Mouse (Mus musculus) lung, postnatal 10 days (tissue): ENCODE measurements around the gene Terf2ip.

Experiments used
- DNase-seq: peaks from one replicate; pipeline ENCODE4 v3.0.0; 2021

The Terf2ip gene

DNA sequence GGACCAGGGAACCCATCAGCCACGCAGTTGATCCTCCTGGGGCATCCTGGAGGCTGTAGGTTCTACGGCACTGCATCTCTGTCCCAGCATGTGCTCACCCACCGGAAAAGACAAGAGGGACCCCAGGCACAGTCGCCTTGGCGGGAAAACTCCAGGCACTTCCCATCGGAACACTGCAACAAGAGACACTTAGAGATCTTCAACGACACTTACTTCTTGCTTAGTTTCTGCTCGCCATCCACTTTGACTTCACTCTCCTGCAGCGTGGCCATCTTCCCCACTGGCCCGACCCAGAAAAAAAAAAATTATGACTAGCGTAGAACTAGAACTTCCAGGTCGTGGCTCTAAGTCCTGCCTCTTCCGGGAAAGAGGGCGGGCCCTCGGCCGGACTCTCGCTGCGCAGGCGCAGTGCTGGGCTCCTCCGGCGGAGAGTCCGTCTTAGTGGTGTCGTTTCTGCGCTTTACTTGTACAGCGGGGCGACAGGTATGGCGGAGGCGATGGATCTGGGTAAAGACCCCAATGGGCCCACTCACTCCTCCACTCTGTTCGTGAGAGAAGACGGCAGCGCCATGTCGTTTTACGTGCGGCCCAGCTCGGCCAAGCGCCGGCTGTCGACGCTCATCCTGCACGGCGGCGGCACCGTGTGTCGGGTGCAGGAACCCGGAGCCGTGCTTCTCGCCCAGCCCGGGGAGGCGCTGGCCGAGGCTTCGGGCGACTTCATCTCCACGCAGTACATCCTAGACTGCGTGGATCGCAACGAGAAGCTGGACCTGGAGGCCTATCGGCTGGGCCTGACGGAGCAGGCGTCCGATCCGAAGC lies at the start of gene Terf2ip, which contains the start of gene Kars:
Gene Terf2ip (plus strand): TSS at position 402 of the 819 bp plus-strand sequence.
Gene Kars (minus strand): TSS at position 327 of the 819 bp plus-strand sequence.
- peak; percentile 97 for DNase-seq

DNA sequence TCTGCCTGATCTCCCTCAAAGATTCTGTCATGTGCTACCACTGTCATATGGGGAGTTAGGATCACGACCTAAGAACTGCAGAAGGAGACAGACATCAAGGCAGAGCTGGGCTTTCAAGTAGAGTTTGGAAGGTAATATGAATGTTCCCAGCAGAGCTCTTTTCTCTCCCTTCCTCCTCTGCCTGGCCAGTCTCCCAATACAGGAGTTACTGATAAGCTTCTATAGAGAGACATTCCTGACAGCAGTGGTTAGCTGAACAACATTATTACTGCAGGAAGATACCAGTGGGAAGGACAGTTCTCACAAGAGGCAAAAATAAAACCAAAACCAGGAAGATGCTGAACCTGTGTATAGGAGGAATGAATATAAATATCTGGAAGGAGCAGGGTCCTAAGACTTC lies 48.6 kb upstream of the Terf2ip start:
- DNase-seq: no peak

DNA sequence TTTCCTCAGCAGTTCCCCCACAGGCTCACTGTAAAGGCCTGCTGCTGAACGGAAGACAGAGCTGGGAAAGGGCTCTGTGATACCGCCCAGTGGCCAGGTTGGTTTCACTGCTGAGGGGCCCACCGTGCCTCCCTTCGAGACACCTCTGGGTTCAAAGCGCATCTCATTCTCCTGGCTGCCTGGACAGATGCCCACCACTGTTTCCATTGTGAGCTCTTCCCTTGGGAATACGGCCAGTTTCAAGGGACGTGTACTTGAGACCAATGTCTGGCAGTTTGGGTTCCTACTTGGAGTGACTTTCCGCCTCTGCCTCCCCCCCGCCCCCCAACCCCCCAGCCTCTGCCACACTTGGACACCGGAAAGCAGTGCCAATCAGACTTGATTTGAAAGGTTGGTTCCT lies 48.1 kb upstream of the Terf2ip start:
- DNase-seq: no peak

DNA sequence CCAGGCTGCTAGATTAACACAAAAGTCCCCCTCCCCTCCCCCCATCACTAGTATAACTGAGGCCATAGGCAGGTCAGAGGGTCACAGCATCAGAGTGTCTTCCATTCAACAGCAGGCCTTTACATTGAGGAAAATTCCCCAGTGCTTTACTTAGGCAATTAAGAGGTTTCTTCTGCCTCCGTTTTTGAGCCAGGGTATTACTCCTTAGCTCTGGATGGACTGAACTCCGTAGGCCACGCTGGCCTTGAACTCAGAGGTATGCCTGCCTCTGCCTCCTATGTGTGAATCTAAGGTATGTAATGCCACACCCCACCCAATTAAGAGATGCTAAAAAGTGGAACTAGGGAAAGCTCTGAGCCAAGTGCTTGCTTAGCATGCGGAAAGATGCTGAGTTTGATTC lies 47.7 kb upstream of the Terf2ip start:
- DNase-seq: no peak

DNA sequence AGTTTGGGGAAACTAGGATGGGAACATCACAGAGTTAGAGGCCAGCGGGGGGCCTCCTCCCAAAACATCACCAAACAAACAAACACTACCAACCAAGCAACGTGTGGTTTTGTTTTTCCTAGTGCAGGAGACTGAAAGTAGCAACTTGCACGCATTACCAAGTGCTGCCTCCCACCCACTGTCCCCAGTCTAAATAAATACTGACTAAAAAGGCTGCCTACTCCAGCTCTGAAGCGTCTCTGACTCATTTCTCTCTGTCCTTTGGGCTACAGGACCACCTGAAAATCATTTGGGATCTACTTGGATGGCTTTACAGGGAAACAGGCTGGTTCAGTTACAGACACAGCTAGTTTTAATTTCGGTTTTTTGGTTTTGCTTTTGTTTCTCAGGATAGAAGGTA lies 46.8 kb upstream of the Terf2ip start:
- no peak for DNase-seq

DNA sequence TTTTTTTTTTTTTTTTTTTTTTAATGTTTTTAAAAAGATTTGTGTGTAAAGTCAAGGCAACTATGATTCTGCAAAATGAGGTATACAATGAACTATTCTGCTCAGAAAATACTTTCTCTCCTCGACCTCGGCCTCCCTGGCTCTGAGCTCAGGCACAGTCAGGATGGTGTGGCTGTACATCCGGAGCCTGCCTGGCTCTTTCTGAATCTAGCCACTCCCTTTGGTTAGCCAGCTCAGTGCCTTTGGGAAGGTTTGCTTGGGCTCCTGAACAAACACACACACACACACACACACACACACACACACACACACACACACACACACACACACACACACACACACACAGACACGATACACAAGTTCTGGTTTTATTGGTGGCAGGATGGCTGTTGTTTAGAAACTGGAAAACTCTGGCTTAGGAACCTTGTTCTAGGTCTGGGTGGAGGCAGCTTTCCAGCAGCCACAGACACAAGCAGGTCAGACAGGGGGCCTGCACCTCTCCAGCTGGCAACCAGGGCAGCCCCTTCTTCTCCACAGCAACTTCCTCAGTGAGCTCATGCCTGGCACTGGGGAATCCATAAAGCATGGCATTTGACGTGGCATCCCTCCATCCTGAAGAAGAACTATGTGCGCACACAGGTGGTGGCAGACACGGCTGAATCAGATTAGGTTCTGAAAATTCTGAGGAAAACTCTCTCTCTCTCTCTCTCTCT lies 46.2 kb upstream of the Terf2ip start:
- DNase-seq: peak; percentile 19

DNA sequence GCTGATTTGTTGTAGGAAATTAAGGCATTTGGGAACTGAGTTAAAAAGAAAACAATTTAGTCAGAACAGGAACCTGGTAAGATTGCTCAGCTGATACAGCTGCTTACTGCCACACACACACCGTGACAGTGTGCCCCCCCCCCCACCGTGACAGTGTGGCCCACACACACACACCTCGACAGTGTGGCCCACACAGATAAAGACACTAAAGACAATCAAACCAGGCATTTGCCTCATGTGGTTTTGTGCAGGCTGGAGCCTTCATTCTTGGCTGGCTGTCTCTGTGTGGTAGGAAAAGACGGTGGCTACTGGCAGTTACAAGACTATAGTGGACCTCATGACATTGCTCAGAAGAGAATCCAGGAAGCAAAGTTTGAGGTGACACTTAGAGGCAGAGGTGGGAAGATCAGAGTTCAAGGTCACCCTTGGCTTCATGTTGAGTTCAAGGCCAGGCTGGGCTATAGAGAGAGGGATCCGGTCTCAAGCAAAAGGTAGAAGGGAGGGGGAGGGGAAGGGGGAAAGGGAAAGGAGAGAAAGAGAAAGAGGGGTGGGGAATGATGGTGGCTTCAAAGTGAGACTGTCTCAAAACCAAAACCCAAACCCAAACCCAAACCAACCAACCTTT lies 43.8 kb upstream of the Terf2ip start:
- no peak for DNase-seq

DNA sequence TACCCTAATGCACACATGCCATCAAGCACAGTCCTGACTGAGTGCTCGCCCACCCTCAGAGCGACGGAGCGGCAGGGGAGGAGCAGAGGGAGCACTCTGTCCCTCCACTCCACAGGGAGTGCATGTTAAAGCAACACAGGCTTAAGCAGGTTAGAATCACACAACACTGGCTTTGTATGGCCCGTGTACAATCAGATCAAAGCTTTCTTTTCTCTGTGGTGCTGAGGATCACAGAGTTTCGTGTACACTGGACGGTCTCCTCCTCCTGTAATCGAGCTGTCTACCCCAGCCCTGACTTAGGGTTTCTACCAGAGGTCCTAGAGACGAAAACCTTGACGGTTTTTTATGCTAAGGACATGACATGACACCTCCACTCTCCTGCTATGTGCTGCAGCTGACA lies 42.7 kb upstream of the Terf2ip start:
- no peak for DNase-seq

DNA sequence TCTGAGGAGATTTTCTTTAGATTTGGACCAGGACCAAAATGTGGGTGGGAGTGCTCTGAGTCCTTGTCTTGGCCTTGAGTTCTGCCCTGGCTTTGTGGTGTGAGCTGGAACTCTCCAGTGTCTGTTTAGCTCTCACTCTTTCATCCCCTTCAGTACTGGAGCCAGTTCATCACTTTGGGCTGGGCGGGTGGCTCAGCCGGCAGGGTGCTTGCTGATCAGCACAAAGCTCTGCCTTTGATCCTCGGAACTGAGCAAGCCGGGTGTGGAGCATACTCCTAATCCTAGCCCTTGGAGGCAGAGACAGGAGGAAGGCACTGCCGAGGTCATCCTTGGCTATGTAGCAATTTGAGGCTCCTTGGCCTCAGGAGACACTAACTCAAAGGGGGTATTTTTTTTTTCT lies 42.2 kb upstream of the Terf2ip start:
- DNase-seq: no peak

DNA sequence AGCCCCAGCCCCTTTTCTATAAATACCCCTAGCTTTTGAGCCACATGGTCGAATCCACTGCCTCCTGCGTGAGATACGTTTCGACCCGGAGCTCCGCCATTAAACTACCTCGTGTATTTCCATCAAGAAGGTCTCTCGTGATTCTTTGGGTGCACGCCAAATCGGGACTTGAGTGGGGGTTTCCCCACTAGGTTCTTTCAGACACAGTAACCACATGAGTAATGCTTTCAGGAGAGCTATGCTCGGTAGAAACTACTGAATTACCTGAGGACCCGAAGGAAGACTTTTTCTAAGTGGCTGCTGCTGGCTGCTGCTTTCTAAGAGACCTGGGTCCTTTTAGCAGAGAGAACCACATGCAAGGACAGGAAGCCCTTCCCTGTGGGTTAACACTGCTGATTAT lies 37.1 kb upstream of the Terf2ip start:
- DNase-seq: no peak

DNA sequence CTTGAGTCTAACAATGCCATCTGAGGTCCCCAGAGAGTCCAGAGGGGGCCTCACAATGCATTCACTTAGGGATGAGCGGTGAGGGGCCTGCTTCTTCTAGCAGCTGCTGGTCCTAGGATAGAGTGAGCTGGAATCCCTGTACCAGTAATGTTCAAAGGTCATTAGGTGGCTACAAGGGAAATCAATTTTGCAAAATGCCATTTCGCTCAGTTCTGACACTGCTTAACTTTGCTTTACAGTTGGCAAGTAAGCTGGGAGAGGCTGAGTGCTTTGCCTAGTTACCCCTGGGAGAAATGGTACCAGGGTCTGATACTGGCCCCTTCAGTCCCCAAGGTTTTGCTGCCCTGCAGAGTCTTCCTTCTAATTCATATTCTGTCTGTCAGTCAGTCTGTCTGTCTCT lies 35.5 kb upstream of the Terf2ip start:
- no peak for DNase-seq

DNA sequence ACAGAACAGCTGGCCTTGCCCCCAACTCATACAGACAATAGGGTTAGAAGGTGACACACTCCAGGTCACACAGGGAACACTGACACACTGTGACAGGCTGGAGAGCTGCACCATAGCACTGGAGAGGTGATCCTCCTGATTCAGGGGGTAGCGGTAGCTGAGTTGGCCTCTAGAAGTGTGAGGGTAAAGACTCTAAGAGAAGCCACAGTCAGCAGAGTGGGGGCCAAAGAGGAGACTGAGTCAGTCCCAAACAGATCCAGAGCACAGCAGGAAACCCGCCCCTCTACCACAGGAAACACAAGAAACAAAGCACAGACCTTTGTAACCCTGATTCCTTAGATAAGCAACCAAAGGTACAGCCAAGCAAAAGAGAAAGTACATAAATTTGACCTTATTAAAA lies 34.9 kb upstream of the Terf2ip start:
- DNase-seq: no peak

DNA sequence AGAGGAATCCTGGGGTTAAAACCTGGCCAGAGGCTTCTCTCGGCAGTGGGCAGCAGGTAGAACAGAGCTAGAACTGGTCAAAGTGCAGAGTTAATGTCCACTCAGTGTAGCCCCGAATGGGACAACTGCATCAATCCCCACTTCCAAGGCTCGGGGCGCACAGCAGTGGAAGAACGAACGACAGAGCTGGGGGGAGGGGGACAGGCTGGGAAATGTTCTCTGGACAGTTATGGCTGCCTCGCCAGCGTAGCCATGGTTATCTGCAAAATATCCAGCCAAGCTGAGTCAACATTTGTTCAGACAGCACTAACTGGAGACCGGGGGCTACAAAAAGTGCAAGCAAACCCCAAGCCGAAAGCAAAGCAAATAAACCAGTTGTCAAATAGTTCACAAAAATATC lies 33.1 kb upstream of the Terf2ip start:
- DNase-seq: no peak

DNA sequence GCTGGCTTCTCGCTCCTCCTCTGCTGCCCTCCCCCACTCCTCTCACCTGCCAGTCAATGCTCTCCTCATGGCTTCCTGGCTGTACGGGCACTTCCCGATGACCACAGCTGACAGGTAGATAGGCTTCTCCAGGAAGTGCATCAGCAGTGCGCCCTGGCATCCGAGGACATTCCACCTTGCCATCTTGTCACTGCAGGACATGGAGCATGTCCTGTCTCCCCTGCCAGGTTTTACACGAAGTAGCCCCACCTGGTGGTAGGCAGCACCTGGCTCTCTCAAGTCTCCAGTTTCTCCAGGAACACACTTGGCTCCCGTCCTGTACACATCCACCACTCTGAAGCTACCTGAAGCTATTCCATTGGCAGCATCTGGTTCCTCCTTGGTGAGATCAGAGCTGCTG lies 29.1 kb upstream of the Terf2ip start:
- peak; percentile 21 for DNase-seq

DNA sequence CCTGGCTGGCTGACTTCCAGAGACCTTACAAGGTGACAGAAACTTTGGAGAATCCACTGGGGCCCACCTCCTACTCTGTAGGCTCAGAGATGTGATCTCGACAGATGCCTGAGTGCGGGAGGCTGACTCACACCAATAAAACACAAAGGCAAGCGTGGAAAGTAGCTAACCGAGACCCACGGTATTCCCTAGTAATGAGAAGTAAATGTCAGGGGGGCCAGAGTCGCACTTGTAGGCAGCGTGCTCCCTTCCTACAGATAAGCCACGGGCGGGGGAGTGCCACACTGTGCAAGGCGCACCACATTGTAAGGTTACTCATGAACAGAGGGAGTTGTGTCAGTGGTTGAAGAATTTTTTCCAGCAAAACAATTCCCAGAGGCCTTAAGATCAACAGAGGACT lies 26.7 kb upstream of the Terf2ip start:
- DNase-seq: no peak

DNA sequence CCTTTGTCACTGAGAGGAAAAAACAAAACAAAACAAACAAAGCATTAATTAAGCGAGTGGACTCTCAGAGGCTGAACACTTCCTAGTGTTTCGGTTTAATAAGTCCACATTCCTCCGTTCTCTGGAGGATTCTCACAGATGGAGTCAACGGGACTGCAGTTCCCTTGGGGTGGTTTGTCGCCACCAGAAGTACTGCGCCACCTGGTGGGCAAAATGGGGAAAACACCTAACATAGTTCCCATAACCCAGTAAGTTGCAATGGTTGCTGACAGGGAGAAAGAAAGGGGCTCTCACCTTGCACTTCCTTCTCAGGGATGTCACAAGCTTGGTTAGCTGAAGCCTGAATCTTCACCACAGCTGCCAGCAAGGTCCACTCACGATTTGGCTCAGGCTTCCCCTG lies 21.3 kb upstream of the Terf2ip start:
- DNase-seq: peak; percentile 85

DNA sequence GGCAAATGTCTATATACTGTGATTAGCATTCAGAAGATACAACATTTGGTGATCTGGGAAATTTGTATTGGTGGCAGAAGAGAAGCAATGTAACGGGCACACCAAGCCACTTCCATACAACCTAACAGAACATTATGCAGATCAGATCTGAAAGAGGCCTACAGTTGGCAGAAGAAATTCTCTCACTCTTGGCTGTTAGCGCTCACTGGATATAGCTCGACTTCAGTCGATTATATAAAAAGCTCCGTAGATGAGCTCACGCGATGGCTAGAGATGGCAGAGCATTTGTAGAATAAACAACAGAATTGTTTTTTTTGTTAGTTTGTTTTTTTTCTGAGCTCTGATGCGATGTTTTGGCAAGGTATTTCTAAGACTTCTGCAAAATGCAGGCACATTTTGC lies 19.9 kb upstream of the Terf2ip start:
- no peak for DNase-seq

DNA sequence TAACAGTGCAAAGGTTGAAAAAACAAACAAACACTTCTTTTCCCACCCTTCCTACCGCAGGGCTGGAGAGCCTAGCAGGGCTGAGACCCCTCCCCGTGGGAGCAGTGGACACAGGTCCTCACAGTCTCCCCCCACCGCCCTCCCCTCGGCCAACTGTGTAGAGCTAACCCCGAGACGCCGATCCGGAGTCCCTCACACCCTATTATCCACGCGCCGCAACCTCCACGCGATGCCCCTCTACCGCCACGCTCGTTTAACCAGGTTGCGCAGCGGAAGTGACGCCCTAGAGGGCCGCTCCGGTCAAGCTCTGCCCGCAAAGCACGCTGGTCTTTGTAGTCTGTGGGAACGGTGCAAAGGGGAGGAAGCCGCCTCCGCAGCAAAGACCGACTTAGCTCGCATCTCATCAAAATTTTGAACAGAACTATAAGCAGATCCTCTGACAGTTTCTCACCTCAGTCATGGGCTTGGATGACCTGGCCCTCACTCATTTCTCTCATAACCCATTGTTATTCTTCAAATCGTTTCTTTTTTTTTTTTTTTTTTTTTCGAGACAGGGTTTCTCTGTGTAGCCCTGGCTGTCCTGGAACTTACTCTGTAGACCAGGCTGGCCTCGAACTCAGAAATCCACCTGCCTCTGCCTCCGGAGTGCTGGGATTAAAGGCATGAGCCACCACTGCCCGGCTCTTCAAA lies 19.0 kb upstream of the Terf2ip start, which contains the start of gene Adat1:
Gene Adat1 (minus strand): TSS at position 290 of the 690 bp plus-strand sequence.
- peak; percentile 92 for DNase-seq

DNA sequence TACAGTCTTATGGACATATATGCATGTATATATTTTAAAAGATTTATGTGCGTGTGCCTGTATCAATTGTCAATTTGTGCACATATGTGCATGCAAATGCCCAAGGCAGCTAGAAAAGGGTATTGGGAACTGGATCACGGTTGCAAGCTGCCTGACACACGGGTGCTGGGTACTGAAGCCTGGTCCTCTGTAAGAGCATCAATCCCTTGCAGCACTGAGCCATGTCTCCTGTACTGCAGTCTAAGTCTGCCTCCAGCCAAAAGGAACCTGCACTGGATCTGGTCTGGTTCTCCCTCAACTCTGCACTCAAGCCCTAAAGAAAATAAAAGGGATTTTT lies 18.5 kb upstream of the Terf2ip start:
- DNase-seq: no peak

DNA sequence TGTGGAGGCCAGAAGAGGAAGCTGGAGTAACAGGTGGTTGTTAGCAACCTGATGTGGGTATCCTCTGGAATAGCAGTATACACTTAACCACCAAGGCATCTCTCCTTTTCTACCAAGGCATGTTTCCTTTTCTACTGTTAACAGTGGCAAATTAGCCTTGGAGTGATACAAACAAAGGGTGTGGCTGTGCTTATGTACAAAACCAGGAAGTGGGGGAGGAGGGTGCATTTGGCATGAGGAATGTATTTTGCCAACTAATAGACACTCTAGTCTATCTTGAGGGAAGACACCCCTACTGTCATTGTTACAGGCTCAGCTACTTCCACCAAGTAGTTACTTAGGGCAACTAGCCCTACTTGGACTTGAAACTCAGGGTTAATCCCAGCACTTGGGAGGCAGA lies 6.4 kb upstream of the Terf2ip start:
- peak; percentile 31 for DNase-seq

DNA sequence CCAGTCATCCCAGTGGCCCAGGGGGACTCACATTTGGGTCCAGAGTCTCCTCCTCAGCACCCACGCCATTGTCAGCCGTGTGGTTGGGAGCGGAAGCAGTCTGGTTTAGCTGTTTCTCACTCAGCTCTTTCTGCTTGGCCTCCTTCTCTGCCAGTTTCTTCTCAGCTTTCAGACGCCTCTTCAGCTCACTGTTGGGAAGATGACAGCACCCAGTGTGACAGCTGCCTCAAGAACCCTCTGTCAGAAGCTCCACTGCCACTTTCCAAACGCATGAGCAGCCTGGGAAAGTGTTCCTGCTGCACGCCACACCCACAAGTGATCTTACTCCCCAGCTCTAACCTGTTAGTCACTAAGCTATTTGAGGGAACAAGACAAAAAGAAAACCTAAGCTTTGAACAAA lies 5.6 kb upstream of the Terf2ip start:
- no peak for DNase-seq

DNA sequence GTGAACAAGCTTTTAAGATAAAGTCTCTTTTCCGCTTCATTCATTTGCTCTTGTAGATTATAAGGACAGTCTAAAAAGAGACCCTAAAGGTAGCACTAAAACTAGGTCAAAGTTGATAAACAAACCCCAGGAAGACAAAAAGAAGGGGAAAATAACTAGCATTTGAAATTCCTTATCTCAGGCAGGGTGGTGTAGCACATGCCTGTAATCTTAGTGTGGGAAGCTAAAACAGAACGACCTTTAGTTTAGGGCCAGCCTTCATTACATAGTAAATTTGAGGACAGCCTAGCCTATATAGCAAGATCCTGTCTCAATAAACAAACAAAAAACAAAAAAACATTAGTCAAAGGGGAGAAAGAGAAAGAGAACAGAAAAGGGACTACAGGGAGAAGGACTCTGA lies 3.5 kb upstream of the Terf2ip start:
- no peak for DNase-seq

DNA sequence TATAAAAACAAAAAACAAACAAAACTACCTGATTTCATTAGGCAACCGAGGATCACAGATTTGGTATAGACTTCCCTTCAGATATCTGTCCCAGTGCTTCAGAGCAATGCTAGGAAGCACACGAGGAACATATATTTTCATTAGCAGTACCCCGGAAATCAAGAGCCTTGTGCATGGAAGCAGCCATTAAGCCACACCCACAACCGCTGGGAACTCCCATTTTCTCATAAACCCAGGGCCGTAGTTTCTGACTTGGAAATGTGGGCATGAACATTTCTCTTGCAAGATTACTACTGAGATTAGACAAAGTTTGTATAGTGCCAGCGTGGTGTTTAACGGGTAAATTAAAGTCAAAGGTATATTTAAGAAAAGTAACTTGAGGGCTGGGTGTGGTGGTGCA lies 1.6 kb upstream of the Terf2ip start:
- no peak for DNase-seq
